Mouse (Mus musculus) C2C12 (cell line): Measurements from ENCODE around the gene Sertad4.

Experiments used
- CEBPB ChIP-seq: IDR thresholded peaks from one replicate; pipeline ENCODE4 v1.6.1; 2011; ENCODE audit warnings: low read depth, mild to moderate bottlenecking, control low read depth, moderate library complexity
- CTCF ChIP-seq: IDR thresholded peaks from one replicate; pipeline ENCODE4 v1.5.1; 2011; ENCODE audit not compliant: control insufficient read depth, insufficient read depth, insufficient read length

GRCm38 (mm10) chr1:192872841-192873240 lies 17.3 kb upstream of the Sertad4 start:
- TF ChIP-seq CTCF (no peak), CEBPB (no peak)
